Mouse (Mus musculus): ENCODE measurements around the gene Ppp1r13b. TPM values are rescaled to one million over a fixed set of nuclear protein-coding genes. Genes with fewer than 3 reads are reported as not detected.

The Ppp1r13b gene
- polyA plus RNA-seq, 1 experiment: 34.1 TPM

- no peak for DNase-seq
- WGBS: 65% methylated on average over 22 of the region's 22 CpGs
- TF ChIP-seq CTCF (IDR thresholded peaks at IDR 0.05; ENCODE audit: insufficient read depth, low read length) (no peak), POLR2A (IDR thresholded peaks at IDR 0.05; ENCODE audit: borderline replicate concordance, extremely low read depth, low read depth, low read length) (no peak)
- H3K4me1 ChIP-seq (ENCODE audit: control insufficient read depth, insufficient read depth, low read length): no peaks in the 10 kb centered on the region
- H3K4me3 ChIP-seq (replicated peaks; ENCODE audit: extremely low read depth, low read depth, low read length): no peak overlapping the region
These were observed 113.8 kb downstream of the Ppp1r13b start for GRCm38 (mm10) chr12:111794102-111794501.

DNA sequence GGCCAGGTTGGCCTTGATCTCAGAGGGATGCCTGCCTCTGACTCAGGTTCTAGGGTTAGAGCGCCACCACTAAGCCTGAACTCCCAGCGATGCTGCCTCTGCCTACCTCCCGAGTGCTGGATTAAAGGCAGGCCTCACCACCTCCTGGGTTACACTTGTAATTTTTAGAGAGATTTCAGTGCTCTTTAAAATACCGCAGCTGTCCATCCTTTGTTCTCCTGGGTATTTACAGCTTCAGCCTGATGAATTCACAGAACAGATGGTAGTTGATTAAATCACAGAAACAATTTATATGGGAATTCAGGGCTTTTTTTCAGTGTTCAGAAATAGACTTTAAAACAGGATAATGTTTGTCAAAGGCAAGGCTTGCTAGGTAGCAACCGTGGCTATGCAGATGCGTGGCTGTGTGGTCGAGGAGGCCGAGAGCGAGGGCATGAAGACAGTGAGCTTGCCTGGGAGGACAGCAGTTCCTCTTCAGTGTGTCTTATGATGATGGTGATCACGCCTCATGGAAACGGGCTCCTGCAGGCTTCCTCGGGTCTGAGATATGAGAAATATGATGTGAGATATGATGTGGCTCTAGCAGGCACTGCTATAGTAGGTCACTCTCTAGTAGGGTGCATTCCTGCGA, 116.3 kb downstream of the Ppp1r13b start:
- H3K4me3 ChIP-seq (replicated peaks; ENCODE audit: extremely low read depth, low read depth, low read length): no peak overlapping the region
- TF ChIP-seq POLR2A (IDR thresholded peaks at IDR 0.05; ENCODE audit: borderline replicate concordance, extremely low read depth, low read depth, low read length): no peak
- TF ChIP-seq CTCF (IDR thresholded peaks at IDR 0.05; ENCODE audit: insufficient read depth, low read length): no peak
- no peaks in the 10 kb centered on the region for H3K4me1 ChIP-seq (ENCODE audit: control insufficient read depth, insufficient read depth, low read length)
- DNase-seq: no peak
- 89% methylated on average over 13 of the region's 13 CpGs for WGBS

DNA sequence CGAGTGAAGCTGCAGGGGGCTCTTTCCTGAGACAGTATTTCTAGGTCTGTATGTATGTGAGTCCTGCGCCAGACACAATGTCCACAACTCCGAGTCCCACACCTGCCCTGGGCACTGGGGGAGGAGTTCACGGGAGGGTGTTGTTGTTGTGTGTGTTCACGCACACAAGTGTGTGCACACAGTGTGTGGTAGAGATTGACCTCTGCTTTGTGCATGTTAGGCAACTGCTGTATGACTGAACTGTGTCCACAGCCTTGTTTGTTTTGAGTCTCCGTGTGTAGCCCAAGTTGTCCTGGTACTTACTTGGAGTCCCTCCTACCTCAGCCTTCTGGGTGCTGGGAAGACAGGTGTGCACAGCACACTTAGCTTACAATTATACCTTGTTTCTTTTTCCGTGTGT, 117.3 kb downstream of the Ppp1r13b start:
- DNase-seq: no peak
- 89% methylated on average over 7 of the region's 7 CpGs for WGBS
- H3K4me3 ChIP-seq (replicated peaks; ENCODE audit: extremely low read depth, low read depth, low read length): no peak overlapping the region
- H3K4me1 ChIP-seq (ENCODE audit: control insufficient read depth, insufficient read depth, low read length): no peaks in the 10 kb centered on the region
- TF ChIP-seq CTCF (IDR thresholded peaks at IDR 0.05; ENCODE audit: insufficient read depth, low read length): no peak
- no peak for TF ChIP-seq POLR2A (IDR thresholded peaks at IDR 0.05; ENCODE audit: borderline replicate concordance, extremely low read depth, low read depth, low read length)

DNA sequence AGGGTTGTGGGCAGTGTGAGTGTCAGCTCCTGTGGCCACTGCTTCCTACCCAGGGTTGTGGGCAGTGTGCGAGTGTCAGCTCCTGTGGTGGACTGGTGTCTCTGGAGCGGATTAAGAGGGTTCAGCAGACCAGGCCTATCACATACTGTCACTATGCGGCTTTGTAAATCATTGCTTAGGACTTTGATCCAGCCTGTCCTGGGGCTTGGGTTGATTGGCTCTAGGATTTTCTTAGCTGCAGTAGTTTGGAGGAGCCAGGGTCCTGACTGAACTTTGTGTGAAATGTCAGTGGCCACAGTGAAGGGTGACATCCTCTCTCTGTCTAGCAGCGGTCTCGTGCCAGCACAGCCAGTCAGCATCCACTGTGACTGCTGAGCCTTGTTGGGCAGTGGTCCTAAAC, 117.8 kb downstream of the Ppp1r13b start:
- TF ChIP-seq POLR2A (IDR thresholded peaks at IDR 0.05; ENCODE audit: borderline replicate concordance, extremely low read depth, low read depth, low read length) (no peak), CTCF (IDR thresholded peaks at IDR 0.05; ENCODE audit: insufficient read depth, low read length) (no peak)
- no peaks in the 10 kb centered on the region for H3K4me1 ChIP-seq (ENCODE audit: control insufficient read depth, insufficient read depth, low read length)
- WGBS: 95% methylated on average over 5 of the region's 5 CpGs
- H3K4me3 ChIP-seq (replicated peaks; ENCODE audit: extremely low read depth, low read depth, low read length): no peak overlapping the region
- no peak for DNase-seq

DNA sequence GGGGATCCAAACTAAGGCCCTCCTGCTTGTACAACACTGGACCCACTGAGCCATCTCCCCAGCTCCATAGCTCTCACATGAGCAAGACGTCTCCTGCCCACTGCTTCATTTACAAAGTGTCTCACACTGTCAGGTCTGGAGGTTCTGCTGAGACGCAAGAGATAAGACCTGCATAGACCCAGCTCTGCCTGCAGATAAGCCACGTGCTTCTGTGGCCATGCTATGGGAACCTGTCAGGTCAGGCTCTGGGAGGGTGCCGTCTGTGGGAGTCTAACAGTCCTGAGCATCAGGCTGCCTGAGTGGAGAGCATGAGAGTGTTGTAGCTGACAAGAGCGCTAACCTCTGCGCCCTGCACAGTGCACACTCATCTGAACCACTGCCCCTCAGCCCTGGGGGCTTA, 120.9 kb downstream of the Ppp1r13b start:
- DNase-seq: no peak
- WGBS: 89% methylated on average over 6 of the region's 6 CpGs
- no peak for TF ChIP-seq POLR2A (IDR thresholded peaks at IDR 0.05; ENCODE audit: borderline replicate concordance, extremely low read depth, low read depth, low read length)
- no peak for TF ChIP-seq CTCF (IDR thresholded peaks at IDR 0.05; ENCODE audit: insufficient read depth, low read length)
- no peaks in the 10 kb centered on the region for H3K4me1 ChIP-seq (ENCODE audit: control insufficient read depth, insufficient read depth, low read length)
- H3K4me3 ChIP-seq (replicated peaks; ENCODE audit: extremely low read depth, low read depth, low read length): no peak overlapping the region

- no peak for DNase-seq
- Histone ChIP-seq H3K4me1 (ENCODE audit: control insufficient read depth, insufficient read depth, low read length) (peaks cover 5% of the 10 kb centered on the region; the same call in 1 of the 2 replicates), H3K4me3 (replicated peaks; ENCODE audit: extremely low read depth, low read depth, low read length) (no peak overlapping the region)
- TF ChIP-seq CTCF (IDR thresholded peaks at IDR 0.05; ENCODE audit: insufficient read depth, low read length): no peak
- no peak for TF ChIP-seq POLR2A (IDR thresholded peaks at IDR 0.05; ENCODE audit: borderline replicate concordance, extremely low read depth, low read depth, low read length)
- WGBS: 62% methylated on average over 15 of the region's 15 CpGs
These were observed 122.7 kb downstream of the Ppp1r13b start for GRCm38 (mm10) chr12:111785174-111785573.

DNA sequence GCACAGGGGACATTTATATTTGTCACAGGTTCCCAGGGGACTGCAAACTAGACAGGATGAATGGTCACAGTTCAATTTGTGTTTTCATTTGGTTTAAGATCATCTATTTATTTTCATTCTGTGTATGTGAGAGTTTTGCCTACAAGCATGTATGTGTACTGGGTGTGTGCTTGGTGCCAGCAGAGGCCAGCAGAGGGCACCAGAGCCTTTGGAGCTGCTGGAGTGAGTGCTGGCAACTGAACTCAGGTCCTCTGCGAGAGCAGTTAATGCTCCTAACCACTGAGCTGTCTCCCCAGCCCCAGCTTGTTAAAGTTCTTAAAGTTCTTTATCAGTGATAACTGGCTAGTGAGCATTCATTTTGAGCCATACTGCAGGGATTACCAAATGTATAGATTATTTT, 128.4 kb downstream of the Ppp1r13b start:
- no peak for DNase-seq
- H3K4me1 ChIP-seq (ENCODE audit: control insufficient read depth, insufficient read depth, low read length): peaks cover 9% of the 10 kb centered on the region
- TF ChIP-seq CTCF (IDR thresholded peaks at IDR 0.05; ENCODE audit: insufficient read depth, low read length) (peak; percentile 27; the same call in 1 of the 2 replicates), POLR2A (IDR thresholded peaks at IDR 0.05; ENCODE audit: borderline replicate concordance, extremely low read depth, low read depth, low read length) (no peak)
- WGBS: 100% methylated on average over 1 of the region's 1 CpGs
- no peak overlapping the region for H3K4me3 ChIP-seq (replicated peaks; ENCODE audit: extremely low read depth, low read depth, low read length)

Other genes starting within 250 kb of the Ppp1r13b start
- gene Ckb, start 235.8 kb downstream of the Ppp1r13b start, polyA plus RNA-seq (2012; rRNA removed): 261 and 274 TPM in 2 replicates
- gene Trmt61a, start 230.0 kb downstream of the Ppp1r13b start, polyA plus RNA-seq (2012; rRNA removed): 21.6 and 24.3 TPM in 2 replicates
- gene Bag5, start 194.9 kb downstream of the Ppp1r13b start, polyA plus RNA-seq (2012; rRNA removed): 21.4 and 21.9 TPM in 2 replicates
- 22.5 and 30.9 TPM in 2 replicates for gene Apopt1, start 194.8 kb downstream of the Ppp1r13b start, polyA plus RNA-seq (2012; rRNA removed)
- gene Klc1, start 149.3 kb downstream of the Ppp1r13b start, polyA plus RNA-seq (2012; rRNA removed): 101 and 113 TPM in 2 replicates
- gene Xrcc3, start 94.2 kb downstream of the Ppp1r13b start, polyA plus RNA-seq (2012; rRNA removed): 3.2 and 3.6 TPM in 2 replicates
- gene Zfyve21, start 93.9 kb downstream of the Ppp1r13b start, polyA plus RNA-seq (2012; rRNA removed): 79.8 and 83.4 TPM in 2 replicates
- 10.4 and 20.5 TPM in 2 replicates for gene Atp5mpl, start 58.9 kb upstream of the Ppp1r13b start, polyA plus RNA-seq (2012; rRNA removed)
- 0.05 and 0.09 TPM in 2 replicates for gene Tdrd9, start 63.4 kb upstream of the Ppp1r13b start, polyA plus RNA-seq (2012; rRNA removed)
- gene Rd3l, start 73.2 kb upstream of the Ppp1r13b start, polyA plus RNA-seq (2012; rRNA removed): not detected in 2 replicates
- gene Aspg, start 198.6 kb upstream of the Ppp1r13b start, polyA plus RNA-seq (2012; rRNA removed): 7.5 and 16.8 TPM in 2 replicates
- 28.8 and 32.4 TPM in 2 replicates for gene Kif26a, start 238.1 kb upstream of the Ppp1r13b start, polyA plus RNA-seq (2012; rRNA removed)